Mouse (Mus musculus) embryonic fibroblast, embryonic 13.5 days (primary cell): ENCODE data around the gene Exoc6b.

Experiments
- CTCF ChIP-seq: IDR thresholded peaks from 2 replicates; pipeline ENCODE4 v1.5.1; 2011; ENCODE audit warnings: mild to moderate bottlenecking, control low read depth, low read length, moderate library complexity, borderline replicate concordance; ENCODE audit not compliant: insufficient read depth
- POLR2A ChIP-seq: IDR thresholded peaks from 2 replicates; pipeline ENCODE4 v1.6.1; 2011; ENCODE audit warnings: low read depth, mild to moderate bottlenecking, control low read depth, low read length, moderate library complexity

DNA sequence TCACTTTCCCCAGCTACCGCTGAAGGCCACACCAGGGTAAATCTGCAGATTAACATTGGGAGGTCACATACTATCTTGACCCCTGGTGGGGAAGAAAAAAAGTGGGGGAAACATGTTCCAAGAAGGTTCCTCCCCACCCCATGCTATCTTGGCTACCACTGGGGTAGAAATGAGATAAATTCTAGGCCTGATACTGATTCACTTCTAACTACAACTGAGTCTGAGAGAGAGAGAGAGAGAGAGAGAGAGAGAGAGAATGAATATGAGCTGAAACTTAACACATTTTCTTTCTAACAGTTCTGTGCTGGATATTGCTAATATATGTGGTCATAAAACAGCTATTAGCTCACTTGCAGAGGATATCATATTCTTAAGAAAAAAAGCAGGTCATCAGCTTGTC, 184.2 kb downstream of the Exoc6b start:
- TF ChIP-seq POLR2A (no peak), CTCF (no peak)
